Mouse (Mus musculus) lung, postnatal 36 days (tissue): ENCODE data around the gene Ina.
"Not testable (repeated sequence)": the region's sequence is repeated elsewhere in the genome, so short reads cannot be mapped to it uniquely, and the experiment has no call there.

Experiments
- DNase-seq: peaks from one replicate; pipeline ENCODE4 v3.0.0; 2022; ENCODE audit warnings: mixed read lengths

Ina gene

DNA sequence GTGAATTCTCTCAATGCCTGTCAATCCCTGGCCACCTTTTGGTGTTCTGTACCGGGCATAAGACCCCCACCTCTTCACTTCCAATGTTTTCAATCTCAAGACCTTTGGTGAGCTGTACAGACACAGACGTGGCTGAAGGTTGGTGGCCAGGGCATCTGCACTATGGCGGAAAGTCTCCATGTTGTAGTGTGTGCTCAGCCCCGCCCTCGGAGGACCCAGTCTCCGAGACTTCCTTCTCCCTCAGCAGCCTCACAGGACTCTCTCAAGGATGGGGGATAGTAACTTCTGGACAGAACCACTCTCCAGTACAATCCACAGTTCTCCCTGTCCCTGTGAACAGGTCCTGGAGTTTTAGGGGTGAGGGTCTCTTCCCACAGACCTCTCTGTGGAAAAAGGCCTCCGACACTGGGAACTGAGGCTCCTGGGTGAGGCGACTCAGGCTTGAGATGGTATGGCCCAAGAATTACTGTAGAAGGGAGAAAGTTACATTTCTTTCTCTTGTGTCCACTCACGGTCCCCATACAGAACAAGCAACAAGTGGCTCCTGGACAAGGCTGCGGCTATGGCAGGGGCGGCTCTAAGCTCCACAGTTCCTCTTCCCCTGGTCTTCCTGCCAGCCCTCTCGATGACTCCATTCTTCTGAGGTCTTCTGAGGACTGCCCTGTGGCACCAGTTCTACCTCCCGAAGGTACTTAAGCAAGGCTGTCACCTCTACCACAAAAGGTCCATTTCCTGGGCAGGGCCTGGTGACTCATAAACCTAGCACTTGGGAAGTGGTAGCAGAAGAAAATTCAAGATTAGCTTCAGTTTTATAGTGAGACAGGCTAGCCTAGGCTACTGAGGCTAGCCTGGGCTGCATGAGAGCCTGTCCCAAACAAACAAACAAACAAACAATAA lies 29.5 kb upstream of the Ina start:
- peak; percentile 70 for DNase-seq

DNA sequence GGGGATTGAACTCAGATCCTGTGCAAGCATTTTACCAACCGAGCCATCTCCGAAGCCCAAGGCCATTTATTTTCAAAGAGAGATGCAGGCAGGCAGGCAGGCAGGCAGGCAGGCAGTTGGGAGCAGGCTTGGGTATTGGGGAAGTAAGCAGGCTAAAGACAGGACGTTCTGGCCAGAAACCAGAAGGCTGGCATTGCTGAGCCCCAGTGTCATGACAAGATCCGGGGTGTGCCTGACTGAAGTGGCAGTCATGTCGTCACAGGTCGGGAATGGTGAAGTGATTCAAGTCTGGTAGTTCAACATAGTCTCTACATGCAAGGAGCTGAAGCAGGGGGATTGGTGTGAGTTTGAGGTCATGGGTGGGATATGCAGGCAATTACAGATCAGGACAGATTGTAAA lies 26.9 kb upstream of the Ina start:
- peak; percentile 77 for DNase-seq

DNA sequence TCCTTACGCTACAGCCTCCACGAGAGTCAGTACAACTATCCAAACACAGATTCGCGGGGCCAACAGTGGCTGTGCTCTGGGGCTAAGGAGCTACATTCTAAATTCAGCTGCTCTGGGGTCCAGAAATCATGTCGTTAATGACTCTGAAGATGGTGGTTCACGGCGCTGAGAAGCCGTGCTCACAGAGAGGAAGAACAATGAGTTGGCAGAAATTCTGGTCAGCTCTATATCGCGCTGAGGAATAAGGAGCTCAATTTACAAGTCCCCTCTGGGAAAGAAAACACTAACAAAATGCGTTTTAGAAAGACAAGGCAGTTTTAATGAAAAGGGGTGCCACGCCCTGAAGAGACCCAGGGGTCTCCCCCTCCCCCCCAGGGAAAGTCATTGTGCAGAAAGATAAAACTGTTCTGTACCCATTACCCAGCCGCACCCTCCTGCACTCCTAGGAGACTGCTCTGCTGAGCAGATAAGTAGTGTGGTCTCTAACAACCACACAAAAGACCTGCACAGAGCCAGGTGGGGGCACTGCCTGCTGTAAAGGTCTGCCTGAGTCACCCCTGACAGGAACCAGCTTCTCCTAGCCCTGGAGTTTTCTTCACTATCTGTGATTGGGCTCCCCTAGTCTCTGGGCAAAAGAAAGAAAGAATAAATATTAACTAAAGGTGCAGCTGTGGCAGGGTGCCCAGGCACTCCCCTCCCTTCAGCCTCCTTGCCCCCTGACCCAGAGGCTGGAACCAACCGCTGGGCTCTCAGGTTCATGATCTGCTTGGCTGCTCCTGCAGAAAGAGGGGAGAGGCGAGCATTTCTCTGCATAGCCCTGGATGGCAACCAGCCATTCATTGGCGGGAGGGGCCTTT lies 26.0 kb upstream of the Ina start:
- peak; percentile 72 for DNase-seq

DNA sequence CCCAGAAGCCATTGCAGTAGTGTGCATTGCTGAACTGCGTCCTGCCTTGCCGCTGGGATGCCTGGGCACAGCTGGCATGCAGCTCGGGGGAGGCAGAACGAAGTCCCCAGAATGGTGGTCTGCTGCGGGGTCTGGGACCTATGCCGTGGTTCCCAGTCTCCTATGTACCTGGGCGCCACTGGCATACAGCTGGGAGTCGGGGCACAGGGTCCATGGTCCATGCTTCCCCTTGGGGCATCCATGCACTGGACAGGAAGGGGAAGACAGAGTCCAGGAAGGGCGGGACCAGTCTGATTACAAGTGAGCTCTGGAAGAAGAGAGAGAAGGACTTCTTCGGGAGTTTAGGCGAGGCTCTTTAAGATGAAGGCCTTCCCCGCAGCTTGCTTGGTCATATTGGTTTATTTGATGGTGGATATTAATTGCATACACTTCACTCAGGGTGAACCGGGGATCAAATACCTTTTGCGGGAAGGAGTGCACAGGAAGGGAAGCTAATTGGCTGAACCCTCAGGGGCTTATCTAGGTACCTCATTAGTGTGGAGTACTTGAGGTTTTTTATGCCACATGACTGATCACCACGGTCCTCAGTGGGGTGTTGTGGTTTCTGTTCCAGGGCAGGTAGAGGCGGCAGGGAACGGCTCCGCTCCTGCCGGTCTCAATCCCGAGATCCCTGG lies 24.9 kb upstream of the Ina start:
- peak; percentile 29 for DNase-seq

DNA sequence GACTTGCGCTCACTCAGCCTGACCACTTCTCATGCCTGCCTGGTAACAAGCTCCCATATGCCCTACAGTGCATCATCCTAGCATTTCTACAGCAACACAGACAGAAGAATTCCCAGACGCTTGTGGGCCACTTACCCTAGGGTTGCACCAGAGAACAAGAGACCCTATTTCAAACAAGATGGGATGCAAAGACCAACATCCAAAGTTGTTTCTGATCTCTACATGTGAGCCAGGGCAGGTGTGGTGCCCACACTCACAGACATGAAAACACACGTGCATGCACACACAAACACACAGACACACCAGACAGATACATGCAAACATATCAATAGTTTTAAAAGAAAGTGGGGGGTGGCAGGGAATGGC lies 24.4 kb upstream of the Ina start:
- no peak for DNase-seq

DNA sequence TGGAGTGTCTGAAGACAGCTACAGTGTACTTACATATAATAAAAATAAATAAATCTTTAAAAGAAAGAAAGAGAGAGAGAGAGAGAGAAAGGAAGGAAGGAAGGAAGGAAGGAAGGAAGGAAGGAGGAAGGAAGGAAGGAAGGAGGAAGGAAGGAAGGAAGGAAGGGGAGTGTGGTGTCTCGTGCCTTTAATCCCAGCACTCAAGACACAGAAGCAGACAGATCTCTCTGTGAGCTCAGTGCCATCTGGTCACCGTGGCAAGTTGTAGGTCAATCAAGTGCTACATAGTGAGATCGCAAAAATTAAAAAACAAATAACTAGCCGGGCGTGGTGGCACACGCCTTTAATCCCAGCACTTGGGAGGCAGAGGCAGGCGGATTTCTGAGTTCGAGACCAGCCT lies 23.9 kb upstream of the Ina start:
- not testable (repeated sequence) for DNase-seq

DNA sequence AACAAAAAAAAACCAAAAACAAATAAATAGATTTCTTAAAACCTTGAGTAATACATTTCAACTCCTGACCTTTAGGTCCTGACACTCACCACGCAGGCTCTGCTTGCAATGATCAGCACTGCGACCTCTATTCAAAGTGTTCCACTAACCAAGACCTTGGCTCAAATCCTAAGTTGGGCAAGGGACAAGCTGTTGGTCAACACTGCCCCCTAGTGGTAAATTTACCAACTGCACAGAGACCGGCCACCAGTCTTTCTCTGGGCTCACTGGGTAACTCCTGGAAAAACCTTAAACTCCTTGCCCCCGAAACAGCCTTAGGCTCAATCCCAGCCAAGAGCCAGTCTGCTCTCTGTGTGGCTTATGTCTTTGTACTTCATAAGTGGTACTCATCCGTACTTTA lies 23.4 kb upstream of the Ina start:
- peak; percentile 91 for DNase-seq

DNA sequence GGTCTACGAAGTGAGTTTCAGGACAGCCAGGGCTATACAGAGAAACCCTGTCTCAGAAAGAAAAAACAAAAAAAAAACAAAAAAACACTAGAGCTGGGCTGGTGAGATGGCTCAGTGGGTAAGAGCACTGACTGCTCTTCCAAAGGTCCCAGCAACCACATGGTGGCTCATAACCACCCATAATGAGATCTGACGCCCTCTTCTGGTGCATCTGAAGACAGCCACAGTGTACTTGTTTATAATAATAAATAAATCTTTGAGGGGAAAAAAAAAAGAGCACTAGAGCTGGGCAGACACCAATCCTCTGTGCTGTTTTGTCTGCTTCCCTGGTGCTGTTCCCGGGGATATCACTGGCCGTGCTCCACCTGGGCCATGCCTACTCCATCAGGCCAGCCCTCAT lies 22.2 kb upstream of the Ina start:
- DNase-seq: not testable (repeated sequence)

DNA sequence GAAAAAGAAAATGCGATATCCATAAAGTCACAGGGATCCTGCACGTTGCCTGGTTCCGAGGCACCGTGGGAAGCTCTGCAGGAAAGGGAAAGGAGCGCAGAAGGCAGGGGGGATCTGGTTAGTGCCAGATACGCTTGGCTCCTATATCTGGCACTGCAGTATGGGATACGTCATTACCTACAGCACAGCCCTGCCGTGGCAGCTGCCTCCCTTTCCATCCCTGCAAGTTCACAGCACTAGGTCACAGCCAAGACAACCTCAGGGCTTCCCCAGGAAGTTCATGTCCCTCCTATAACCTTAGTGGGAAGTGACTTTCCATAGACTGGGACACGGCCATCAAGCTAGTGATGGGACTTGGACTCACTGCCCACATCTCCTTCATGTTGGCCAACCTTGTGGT lies 18.4 kb upstream of the Ina start:
- DNase-seq: no peak

DNA sequence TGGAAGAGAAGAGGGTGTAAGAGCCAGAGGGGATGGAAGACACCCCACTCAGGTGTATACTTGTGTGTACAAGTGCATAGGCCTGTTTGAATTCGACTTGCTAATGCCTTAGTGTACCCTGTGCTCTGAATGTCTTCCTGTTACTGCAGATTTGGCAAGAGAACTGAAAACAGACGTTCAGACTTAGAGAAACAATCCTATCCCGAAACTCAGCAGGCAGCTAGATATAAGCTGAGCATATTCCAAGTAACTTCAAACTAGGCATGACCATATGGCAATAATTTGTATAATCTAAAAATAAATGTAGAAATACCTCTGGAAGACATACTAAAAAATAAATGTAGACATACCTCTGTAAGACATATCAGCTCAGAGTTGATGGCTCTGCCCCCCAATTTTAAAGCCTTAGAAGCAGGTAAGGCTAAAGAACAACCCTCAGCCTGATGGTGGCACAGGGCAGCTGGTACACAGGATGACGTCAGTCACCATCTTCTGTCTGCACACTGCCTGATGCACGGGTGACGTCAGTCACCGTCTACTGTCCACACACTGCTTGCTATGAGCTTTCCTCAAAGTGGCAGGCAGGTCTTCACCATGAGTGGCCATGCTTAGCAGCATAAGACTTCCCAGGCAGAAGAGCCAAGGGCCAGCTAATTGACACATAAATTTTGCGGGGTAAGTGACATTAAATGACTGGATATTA lies 16.2 kb upstream of the Ina start:
- DNase-seq: no peak

DNA sequence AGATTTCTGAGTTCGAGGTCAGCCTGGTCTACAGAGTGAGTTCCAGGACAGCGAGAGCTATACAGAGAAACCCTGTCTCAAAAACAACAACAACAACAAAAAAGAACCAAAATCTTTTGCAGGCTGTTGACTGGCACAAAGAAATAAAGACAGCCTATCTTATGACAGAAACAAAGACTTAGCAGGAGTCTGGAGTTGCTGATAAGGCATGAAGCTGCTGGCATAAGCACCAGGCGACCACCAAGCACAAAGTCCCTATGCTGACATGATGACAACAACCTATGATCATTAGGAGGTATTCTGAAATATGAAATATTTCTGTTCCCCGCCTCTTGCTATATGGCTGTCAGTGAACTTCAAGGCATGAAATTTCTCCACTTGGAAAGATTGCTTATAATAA lies 15.5 kb upstream of the Ina start:
- no peak for DNase-seq

DNA sequence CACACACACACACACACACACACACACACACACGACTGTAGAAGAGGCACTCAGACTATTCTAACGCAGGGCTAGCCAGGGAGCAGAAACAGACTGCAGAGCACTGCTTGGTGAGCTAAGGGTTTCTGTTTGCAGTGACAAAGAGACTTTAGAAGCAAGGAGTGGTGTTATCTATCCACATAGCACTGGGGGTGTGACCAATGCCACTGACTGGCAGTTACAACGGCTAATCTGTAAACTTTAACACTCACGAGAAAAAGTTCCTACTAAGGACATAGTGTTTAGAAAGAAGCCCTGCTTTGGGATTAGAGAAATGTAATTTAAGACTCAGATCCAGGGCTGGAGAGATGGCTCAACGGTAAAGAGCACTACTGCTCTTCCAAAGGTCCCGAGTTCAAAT lies 14.7 kb upstream of the Ina start:
- no peak for DNase-seq

DNA sequence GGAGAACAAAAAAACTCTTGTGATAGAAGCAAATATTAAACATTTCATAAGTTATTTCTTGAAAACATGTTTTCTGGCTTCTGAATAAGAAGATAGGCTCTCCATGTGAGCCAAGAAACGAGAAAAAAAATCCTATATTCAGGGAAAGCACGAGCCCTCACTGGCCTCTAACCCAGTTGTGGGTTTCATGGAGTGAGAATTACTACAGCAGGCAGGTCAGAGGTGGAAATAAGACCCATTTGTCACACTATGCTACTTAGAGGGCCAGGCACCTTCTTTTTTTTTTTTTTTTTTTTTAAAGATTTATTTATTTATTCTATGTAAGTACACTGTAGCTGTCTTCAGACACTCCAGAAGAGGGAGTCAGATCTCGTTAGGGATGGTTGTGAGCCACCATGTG lies 14.1 kb upstream of the Ina start:
- DNase-seq: not testable (repeated sequence)

DNA sequence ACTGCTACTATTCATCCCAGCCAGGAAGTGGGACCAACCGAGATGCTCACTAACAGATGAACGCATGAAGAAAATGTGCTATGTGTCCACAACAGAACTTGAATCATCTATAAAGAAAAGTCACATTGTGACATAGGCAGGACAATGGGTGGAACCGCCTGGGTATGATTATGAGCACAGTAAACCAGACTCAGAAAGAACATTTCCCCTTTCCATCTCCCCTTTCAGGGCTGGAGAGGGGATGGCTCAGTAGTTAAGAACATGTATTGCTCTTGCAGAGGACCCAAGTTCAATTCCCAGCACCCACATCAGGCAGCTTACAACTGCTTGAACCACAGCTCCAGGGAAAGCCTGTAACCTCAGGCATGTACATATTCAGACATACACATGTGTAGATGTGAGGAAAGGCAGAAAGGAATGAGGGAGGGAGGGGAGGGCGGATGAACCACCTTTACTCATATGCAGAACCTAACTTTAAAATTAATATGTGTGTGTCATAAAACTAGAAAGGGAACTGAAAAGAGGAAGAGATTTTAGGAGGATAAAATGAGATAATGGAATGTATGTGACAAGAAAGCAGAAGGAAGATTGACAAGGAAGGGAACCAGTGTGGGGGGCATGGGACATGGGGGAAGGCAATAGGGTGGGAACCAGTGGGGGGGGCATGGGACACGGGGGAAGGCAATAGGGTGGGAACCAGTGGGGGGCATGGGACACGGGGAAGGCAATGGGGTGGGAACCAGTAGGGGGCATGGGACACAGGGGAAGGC lies 10.6 kb upstream of the Ina start:
- no peak for DNase-seq

DNA sequence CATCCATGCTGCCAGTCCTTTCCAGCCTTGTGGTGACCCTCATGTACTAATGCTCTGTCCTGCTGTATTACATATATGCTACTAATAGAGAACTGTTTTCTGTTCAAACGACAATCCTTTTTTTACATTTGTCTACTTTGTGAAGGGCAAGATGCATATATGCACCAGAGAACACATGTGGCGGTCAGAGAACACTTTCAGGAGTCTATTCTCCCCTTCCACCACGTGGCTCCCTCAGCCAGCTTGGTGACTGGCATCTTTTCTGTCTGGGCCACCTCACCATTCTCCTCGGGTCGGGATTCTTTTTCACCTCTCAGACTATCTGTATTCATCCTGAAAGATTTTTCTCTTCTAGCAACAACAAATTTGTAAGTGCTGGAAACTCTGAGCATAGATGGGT lies 8.6 kb upstream of the Ina start:
- DNase-seq: no peak

DNA sequence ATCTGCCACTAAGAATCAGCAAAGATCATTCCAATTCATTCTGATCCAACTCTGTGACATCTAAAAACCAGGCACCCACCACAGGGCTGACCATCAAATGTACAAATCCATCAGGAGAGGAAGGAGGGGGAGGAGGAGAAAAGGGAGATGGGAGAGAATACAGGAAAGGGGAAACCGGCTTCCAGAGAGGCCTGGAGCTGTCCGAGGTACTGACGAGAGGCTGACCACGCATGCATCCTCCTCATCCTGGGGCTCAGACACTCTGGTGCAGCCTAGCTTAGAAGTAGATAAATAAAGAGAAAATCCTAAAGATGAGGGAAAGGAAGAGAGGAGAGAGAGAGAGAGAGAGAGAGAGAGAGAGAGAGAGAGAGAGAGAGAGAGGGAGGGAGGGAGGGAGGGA lies 8.2 kb upstream of the Ina start:
- DNase-seq: peak; percentile 57

DNA sequence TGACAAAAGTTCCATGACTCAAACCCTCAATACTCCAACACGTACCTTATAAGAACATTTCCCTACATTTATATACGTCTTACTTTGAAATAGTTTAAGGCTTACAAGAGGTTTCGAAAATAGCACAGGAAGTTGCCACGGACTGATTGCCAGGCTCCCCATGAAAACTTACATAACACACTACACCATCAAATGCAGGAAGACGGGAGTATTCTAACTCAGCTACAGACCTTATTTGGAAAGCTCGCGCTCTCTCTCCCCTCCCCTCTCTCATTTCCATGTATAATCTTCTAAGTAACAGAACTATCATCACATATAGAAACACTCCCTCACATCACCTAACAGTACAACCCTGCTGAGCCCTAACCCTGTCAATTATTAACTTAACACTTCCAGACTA lies 5.1 kb upstream of the Ina start:
- DNase-seq: no peak

DNA sequence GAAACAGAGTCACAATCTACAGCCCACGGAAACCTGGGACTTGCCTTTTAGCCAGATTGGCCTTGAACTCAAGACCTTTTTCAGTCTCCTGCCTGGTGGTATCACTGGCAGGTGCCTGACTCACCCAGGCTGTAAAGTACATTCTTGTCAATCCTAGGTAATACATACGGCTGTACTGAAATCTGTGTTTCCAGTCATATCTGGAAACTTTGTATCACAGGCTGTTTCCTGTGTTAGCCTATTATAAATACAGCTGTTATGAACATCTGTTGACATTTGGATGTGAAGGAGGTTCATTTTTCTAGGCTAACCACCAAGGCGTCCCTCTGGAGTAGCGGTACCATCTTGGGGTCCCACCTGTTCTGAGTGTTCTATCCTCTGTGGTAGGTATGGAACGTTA lies 4.6 kb upstream of the Ina start:
- no peak for DNase-seq

DNA sequence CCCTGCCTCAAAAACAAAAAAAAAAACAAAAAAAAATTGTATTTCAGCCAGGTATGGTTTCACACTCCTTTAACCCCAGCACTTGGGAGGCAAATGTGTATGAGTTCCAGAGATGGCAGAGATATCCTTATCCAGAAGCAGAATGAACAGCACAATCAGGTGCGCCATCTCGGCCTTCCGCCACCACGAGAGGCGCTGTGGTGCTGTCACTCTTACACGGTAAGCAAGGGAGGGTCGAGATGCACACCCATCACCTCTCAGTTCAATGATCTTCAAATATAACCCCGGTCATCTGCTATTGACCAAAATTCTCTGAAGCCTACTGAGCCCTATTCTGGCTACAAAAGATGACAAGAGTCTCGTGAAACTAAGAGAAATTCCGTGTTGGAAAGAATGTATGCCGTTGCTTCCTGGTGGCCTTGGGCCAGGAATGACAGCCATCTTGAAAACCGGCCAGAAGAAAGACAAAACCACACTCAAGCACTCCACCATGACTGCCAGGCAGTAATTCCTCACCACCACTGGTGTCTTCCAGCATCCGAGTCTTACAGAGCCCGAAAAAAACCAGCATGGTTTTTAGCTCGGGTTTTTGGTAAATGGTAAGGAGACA lies 1.9 kb upstream of the Ina start:
- no peak for DNase-seq

DNA sequence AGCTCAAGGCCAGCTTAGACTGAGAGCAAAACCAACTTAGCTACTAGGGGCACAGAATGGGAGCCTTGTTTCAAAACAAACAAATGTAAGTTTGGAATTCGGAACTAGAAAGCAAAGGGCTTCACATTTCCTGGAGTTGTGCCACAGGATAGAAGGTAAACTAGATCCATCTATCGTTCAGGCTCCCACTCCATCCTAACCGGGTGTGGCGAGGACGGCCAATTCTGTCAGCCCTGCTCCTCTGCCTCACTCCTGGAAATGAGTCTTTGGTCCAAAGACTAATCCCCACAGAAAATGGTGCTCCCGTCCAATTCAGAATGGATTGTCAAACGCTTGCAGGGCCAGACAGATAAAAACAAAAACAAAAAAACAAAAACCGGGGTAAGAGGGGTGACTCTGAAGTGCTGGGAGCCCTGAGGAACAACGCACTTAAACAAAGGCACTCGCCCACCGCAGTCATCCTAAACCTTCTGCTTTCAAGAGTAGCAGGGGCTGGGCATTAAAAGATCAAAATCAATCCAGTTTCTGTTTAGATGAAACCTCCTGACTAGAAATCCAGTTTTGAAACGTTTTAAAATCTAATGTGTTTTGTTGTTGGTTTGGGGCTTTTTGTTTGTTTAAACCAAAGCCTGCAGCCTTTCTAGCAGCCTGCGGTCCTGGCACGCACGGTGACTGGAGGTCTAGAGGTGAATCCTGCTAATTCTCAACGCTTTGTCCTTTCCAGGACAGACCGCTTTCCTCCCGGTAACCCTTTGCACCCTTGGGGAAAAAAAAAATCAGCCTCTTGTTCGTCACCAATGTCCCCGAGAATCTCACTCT lies 949 bp upstream of the Ina start:
- DNase-seq: no peak

DNA sequence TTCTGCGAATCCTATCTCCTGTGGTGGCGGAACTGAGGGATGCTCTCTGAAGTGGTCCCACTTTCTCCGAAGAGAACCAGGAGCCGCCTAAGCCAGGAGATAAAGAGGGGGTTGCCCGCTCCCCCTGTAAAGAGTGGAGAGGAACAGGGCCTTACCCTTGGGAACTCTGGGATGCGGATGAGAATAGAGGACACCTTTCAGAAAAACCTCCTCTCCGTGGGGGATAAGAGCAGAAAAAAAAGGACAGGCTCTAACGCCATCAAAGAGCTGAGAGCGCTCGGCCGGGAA lies 395 bp upstream of the Ina start:
- DNase-seq: no peak
